Mouse (Mus musculus) urinary bladder, postnatal 10 days (tissue): Measurements from ENCODE around the gene Cdca5.
"Not testable (repeated sequence)": the region's sequence is repeated elsewhere in the genome, so short reads cannot be mapped to it uniquely, and the experiment has no call there.

ENCODE experiments used
- DNase-seq: peaks from one replicate; pipeline ENCODE4 v3.0.0; 2022; ENCODE audit warnings: low spot score

Cdca5 gene

DNA sequence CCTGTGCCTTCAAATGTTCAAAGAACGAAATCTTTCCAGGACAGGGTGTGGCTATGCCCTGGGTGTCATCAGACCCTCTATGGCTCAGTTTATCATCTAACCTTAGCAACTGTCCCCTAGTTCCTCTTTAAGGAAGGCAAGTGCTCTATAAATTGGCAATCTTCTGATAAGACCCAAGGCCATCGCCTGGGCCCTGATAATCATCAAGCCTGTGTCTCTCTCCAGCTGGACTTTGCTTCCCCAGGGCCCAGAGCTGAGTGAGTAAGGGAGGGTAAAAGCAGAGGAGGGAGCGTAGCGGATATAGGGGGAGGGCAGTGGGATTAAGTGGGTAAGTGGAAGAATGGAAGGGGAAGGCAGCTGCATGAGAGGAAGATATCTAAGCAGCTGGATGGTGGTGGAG is 19.7 kb downstream of the Cdca5 start:
- no peak for DNase-seq

DNA sequence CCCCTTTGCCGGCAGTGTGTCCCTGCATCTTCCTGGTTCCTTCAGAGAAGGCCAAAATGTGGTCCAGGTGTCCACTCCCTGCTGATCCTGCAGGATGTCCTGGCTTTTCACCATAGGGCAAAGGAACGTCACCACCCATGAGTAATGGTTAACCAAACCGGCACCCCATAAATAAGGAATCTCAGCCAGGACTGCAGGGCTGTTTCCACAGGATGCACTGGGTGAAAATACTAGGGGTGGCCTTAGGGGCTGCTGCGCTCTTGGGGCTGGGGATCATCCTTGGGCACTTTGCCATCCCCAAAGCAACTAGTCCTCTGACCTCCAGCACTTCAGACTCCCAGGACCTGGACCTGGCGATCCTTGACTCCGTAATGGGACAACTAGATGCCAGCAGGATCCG is 20.8 kb downstream of the Cdca5 start, which contains the start of gene Naaladl1:
TSS of gene Naaladl1 (plus strand) at position 197 of the 400 bp plus-strand sequence.
- no peak for DNase-seq

DNA sequence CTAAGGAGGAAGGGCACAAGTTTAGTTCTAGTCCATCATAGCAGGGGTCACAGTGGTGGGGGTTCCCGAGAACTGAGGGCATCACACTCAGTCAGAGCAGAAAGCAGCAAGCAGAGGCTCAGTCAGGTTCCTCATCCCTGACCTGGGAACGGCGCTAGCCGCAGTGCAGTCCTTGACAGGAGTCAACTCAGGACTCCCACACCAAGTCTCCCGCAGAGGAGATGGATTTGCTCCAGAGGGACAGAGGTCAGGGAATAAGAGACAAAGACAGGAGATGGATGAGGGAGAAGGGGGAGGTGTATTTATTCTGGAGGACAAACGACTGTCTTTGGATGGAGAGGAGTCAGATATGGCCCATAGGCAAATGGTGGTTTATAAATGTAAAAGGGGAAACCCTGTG is 28.3 kb downstream of the Cdca5 start:
- DNase-seq = no peak

DNA sequence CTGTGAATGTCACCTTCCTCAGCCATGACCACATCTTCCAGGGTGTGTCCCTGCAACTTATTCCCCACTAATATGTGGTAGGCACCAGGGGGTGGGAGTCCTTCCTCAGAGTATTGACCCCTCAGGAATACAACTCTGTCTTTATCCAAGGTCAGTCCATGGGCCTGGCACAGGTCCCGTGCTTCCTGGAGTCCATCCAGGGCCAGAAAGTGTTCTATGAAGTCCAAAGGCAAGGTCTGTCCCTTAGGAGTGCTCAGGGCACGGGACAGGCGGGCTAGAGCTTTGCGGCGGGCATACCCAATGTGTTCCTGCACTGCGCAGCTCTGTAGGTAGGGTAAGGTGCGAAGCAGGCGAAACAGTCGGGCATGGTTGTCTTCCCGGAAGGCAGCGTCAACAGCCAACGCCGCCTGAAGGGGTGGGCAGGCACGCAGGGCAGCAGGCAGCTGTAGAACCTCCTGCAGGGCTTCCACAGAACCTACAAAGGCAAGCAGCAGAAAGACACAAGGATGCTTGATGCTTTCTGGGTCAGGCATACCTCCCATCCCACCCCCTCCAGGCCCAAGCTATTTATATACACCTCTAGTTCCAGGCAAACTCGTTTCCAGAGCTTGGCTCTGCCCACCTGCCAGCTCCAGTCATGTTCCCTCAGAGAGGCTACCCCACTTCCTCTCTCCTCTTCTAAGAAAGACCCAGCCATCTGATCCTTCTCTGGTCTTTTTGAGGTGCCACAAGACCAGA is 31.5 kb downstream of the Cdca5 start:
- DNase-seq = no peak

DNA sequence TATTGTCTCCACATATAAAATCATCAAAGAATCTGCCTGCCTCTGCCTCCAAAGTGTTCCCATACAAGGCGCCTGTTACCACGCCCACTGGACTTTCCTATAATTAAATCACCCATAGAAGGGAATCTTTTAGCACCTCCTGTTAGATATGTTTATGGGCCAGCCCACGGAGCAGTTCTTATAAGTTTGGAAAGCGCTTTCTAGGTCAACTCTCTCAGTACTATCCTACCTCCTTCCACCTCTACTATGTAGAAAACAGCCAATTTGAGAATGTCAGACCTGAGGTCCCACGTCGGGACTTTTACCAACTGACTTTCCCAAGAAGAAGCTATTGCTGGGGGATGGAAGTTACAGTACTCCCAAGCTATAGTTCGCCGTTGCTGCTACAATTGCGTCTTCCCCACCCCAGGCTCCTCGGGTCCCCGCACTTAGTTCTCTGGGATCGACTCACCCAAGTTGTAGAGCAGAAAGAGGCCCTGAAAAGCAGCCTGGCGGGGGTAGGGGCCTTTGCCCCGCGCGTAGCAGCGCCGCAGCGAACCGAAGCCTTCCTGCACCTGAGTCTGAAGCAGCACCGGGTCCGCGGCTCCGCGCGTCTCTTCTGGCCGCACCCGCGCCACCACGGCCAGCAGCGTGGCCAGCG is 32.7 kb downstream of the Cdca5 start:
- DNase-seq = no peak

DNA sequence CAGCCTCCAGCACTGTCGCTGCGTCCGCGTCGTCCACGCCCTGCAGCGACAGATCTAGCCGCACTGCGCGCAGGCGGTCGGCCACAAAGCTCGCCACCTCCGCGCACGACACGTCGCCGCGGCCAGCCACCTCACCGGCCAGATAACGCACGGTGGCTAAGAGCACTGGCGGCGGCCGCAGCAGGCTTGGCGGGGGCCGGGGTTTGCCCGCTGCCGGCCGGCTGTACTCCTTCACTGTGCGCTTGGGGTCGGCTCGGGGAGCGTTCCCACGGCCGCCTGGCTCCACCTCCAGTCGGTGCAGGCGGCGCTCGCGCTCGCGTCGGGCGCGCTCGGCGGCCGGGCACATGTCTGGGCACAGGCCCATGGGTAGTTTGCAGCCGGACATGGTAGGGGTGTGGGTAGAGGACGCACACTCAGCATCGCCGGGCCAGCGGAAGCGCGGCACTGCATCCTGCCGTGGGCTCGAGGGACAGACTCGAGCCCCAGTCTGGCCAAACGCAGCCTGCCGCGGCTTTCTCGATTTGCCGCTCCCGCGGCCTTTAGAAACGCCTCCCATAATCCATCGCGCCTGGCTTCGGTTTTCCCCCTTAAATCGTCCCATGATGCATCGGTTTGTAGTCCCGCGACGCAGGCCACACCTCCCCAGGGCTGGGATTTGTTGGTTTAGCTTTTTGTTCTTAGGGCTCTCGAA is 33.3 kb downstream of the Cdca5 start, which contains the start of gene Sac3d1:
TSS of gene Sac3d1 (minus strand) at position 665 of the 691 bp plus-strand sequence.
- no peak for DNase-seq

DNA sequence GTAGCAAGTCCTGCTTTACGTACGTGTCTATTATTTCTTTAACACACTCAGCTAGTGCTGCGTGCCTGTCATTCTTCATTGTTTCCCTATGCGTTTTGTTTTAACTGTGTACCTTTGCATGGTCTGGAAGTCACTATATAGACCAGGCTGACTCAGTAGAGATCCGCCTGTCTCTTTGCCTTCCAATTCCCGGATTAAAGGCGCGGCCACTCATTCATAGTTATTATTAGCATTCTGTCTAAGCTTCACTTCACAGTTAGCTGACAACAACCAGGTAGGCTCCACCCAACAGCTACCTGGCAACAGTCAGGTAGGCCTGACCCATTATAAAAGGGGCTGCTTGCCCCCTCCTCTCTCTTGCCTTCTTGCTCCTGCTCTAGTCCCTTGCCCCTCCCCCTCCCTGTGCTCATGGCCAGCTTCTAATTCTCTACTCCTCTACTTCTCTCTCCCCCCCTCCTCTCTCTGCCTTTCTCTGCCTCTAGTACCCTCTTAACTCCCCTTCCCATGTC is 33.9 kb downstream of the Cdca5 start:
- no peak for DNase-seq

DNA sequence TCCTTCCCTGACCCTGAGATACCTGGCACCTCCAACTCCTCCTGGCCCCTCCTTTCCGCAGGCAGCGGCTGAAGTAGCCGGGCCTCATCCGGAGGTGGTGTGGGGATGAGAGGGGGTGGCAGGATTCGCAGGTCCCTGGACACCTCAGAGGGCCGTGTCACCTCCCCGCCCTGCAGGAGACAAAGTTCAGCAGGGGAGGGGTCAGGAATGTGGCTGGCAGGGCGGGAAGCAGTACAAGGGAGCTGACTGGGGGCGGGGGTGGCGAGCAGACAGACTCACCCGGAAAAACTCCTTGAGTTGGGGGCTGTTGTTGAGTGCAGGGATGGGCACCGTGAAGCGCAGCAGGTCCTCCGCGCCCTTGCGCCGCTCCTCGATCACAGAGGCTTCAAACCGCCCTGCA is 37.0 kb downstream of the Cdca5 start:
- DNase-seq = no peak

DNA sequence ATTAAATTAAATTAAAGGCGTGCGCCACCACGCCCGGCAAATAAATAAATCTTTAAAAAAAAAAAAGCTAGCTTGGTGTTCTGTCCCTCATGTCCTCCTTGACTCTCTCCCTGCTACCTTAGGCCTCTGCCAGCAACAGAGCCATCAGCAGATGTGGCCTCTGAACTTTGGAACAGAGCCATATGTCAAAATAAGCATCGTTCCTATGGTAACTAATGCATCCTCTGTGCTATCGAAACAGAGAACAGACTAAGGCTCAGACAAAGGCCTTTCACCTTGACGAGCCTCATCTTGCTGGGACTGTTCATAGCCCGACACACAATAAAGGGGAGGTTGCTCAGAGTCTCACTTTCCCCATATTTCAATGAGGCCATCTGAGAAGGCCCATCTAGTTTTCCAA is 38.5 kb downstream of the Cdca5 start:
- no peak for DNase-seq

DNA sequence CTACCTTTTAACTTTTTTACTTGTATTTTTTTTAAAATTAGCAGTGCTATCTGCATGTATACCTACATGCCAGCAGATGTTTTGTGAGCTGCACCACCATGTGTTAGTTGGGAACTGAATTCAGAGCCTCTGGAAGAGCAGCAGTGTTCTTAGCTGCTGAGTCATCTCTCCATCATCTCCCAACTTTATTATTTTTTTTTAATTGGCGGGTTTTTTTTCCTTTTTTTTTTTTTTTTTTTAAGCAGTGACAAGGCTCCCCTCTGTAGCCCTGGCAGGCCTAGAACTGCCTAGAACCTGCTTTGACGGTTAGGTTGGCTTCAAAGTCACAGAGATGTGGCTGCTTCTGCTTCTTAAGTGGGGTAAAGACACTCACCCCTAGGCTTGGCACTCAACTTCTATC is 40.1 kb downstream of the Cdca5 start:
- no peak for DNase-seq

DNA sequence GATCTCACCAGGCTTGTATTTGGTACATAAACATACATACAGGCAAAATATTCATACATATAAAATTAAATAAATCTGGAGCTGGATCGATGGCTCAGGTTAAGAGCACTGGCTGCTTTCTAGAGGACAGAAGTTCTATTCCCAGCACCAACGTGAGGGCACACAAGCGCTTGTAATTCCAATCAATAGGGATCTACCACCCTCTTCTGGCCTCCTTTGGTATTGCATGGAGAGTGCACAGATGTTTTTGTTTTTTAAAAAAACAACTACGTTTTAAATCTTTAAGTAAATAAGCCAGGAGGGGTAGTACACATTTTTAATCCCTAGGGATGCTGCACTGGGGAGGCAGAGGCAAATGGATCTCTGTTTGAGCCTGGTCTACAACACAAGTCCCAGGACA is 41.5 kb downstream of the Cdca5 start:
- no peak for DNase-seq

DNA sequence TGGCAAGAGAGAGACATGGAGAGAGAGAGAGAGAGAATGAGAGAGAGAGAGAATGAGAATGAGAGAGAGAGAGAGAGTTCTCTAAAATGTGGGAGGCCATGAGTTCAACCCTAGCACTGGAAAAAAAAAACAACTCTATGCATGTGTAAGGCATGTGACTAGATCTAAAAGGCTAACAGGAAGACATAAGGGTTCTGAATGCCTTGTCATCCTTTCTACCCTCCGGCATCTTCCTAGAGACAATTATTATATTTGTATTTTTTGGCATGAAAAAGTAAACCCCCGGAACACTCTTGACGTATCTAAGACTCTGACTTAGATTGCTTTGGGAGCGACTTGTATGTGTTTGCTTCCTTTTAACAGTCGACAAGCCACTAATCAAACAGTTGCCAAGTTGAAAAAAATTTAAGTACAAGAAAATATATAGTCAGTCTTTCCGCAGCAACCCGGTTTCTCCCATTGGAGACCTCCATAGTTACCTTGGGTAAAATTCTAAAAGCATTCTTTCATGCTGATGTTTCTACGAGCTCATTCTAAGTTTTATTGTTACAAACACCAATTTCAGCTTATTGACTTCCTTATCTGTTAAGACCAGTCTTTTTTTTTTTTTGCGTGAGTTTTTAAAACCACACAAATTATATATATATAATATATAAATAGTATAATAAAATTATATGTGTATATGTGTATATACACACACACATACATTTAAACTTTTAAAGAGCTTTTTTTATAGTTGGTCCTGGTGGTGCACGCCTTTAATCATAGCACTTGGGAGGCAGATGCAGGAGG is 42.2 kb downstream of the Cdca5 start:
- no peak for DNase-seq

DNA sequence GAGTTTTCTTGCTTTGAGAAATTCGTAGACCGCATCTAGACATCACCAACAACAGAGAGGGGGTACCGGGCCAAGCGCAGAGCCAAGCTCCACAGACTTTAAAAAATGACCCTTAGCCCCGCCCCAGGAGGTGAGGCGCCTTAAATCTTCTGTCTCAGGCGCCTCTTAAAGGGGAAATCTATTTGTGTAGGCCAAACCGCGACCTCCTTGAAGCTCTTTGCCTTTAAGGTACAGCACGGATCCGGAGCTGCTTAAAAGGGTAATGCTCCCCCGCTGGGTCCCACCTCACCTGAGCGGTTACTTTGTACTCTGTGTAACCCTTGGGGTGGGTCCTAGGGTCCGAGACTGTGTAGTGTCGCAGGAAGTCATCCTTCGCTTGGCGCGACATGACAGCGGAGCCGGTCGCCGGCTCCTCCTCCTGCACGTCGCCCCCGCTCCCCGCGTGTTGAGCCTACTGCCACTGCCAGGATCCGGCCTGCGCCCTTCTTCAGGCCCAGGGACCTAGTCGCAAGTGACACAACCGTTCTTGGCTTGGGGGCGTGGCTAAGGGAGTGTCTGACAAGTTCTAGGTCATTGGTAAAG is 43.1 kb downstream of the Cdca5 start, which contains the start of gene Snx15:
TSS of gene Snx15 (minus strand) at position 545 of the 582 bp plus-strand sequence.
- DNase-seq = peak; percentile 71

DNA sequence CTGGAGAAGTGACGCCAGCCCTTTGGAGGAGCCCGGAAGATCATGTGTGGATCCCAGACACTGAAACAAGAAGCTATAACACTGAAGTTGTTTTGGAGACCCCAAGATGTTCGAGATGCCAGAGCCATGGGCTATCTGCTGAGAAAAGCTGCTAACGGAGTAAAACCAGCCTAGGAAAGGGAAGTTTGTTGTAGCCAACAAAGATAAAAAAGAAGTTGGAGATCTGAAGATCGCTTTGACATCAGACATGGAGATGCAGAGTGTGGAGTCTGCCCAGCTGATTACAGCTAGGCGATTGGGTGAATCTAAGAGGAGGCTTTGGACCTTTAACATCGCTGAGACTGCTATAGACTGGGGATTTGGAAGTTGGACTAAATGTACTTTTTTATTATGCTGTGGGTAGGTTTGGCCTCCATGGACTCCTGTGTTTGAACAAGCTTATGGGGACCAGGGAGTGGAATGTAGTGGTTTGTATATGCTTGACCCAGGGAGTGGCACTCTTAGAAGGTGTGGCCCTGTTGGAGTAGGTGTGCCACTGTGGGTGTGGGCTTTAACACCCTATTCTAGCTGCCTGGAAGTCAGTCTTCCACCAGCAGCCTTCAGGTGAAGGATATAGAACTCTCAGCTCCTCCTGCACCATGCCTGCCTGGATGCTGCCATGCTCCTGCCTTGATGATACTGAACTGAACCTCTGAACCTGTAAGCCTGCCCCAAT is 45.8 kb downstream of the Cdca5 start:
- DNase-seq = not testable (repeated sequence)

DNA sequence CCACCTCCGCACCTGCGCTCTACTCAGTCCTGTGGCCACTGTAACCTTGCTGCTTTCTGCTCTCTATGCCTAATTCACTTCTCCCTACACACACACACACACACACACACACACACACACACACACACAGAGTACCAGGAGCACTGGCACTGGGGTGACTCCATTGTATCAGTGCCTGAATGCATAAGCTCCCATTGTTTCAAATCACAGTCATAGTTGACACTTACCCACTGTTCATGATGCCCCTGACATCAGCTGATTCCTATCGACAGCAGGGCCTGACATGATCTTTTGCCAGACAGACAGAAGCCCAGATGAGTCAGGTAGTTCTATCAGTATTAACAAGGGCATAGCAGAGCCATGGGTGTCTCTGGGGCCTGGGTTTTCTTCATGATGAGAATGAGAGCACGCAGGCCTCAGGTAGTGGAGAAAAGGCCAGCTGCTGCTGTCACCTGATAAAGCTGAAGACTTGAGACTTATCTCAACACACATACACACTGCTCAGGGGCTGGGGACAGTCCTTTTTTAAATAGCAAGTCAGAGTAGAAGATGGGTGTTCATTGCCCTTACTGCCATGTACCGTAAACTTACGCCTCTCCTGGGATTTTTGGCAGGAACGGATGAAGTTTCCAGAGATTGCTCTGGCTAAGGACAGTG is 47.5 kb downstream of the Cdca5 start:
- no peak for DNase-seq

DNA sequence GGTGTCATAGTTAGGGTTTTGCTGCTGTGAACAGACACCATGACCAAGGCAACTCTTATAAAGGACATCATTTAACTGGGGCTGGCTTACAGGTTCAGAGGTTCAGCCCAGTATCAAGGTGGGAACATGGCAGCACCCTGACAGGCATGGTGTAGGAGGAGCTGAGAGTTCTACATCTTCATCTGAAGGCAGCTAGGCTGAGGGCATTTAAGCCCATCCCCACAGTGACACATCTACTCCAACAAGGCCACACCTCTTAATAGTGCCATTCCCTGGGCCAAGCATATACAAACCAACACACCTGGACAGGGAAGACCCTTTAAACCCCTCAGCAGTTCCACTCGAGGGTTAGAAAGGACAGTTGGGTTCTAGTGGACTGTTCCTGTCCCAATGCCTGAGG is 48.4 kb downstream of the Cdca5 start:
- DNase-seq = not testable (repeated sequence)

DNA sequence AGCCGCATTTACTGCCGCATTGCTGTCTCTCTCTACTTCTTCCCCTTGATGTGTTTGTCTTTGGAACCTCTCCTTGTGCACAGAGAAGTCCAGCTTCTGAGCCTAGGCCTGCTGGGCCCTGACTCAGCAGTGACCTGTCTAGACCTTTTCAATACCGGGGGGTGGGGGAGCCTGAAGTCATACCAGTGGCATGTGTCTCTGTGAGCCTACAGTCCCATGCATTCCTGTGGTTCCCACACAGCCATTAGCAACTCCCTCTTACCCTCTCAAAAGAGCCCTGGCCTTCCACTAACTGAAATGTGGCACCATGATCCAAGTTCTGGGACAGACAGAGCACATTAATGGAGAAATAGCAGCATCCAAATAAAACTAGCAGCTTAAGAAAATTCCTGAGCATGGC is 51.6 kb downstream of the Cdca5 start:
- no peak for DNase-seq

DNA sequence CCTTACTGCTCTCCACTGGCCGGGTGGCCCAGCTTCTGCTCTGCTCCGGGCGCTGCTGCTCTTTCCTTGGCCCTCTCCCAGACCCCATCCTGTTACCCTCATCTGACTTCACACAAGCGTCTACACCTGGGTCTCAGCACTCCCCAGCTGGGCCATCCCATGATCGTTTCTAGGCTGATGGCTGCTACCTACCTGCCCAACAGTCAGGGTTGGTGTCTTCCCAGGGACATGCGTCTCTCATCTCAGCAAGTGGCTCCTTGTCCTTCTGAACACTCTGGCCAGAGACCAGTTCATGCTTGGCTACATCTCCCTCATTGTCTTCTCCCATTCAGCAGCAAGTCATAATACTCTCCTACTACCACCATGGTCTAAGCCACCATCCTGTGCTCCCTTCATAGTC is 54.9 kb downstream of the Cdca5 start:
- DNase-seq = no peak

DNA sequence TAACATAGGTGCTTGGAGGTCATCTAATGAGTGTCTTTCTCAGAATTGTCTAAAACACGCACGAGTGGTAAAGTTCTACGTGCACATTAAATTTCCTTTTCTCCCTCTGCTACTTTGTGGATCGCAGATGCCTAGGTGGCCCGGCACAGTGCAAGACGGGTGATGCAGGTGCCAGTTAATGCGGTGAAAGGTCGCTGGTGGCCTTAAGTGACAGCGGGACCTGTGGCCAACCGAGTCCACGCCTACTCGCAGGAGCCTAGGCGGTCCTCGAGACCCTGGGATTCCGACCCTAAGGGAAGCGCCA is 55.5 kb downstream of the Cdca5 start:
- DNase-seq = no peak

DNA sequence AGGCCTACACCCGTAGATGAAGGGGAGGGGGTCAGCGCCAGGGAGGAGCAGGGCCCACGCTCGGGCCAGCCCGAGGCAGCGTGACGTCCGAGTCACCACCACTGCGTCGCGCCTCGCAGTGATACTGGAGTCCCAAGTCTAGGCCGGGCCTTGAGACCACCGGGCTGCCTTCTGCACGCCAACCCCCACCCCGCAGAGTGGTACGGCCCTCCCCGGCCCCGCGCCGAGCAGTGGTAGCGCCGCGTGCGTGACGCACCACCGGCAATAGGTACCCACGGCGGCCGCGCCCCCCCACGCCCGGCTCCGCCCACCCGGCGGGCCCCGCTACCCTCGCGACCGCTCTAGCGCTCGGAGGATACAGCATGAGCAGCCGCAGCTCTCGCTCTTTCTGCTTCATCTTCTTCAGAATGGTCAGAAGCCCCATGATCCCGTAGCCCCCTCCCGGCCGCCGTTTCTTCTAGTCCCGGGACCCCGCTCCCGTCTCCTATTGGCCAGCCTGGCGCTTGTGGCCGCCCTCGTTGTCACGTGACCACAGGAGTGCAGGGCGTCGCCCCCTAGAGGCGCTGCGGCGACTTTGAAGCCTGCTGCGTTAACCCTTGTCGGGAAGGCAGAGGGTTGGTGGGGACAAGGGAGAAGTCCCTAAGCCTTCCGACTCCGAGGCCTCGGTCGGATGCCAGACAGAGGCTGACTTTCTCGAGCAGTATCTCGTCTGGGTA is 56.1 kb downstream of the Cdca5 start, which contains the start of gene Batf2:
TSS of gene Batf2 (plus strand) at position 306 of the 716 bp plus-strand sequence.
- peak; percentile 68 for DNase-seq
